Mouse (Mus musculus): ENCODE data around the gene Cdv3. TPM values are rescaled to one million over a fixed set of nuclear protein-coding genes. Genes with fewer than 3 reads are reported as not detected.
"Not testable (repeated sequence)": the region's sequence is repeated elsewhere in the genome, so short reads cannot be mapped to it uniquely, and the experiment has no call there.

Gene Cdv3
- polyA plus RNA-seq, 1 experiment: 45.6 TPM

- DNase-seq (ENCODE audit: low spot score): no peak
Measured at GRCm38 (mm10) chr9:103372271-103373010, 6.8 kb upstream of the Cdv3 start.

- no peak for DNase-seq (ENCODE audit: low spot score)
Measured at GRCm38 (mm10) chr9:103369951-103370350, 4.3 kb upstream of the Cdv3 start.

- no peak for DNase-seq (ENCODE audit: low spot score)
Measured at GRCm38 (mm10) chr9:103366356-103366755, 716 bp upstream of the Cdv3 start.

- peak; percentile 77 for DNase-seq (ENCODE audit: low spot score)
Measured at GRCm38 (mm10) chr9:103364601-103365289, 895 bp downstream of the Cdv3 start.

- DNase-seq (ENCODE audit: low spot score): no peak
Measured at GRCm38 (mm10) chr9:103363730-103364417, 1.8 kb downstream of the Cdv3 start.

DNA sequence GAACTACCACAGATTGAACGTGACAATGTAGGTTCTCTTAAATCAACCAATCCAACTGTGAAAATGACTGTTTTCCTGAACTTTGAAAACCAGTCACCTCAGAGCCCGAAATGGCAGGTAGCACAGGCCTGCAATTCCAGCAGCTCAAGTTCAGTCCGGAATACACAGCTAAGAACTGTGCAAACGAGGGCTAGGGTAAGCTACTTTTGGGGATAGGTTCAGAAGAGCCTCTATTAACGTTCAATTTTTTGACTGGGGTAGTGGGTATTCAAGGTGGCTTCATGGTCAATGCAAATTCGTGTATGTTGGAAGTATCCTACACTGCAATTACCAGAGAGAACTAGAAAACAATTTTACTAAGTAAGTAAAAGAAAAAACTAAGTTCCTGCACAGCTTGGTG, 2.6 kb downstream of the Cdv3 start:
- no peak for DNase-seq (ENCODE audit: low spot score)

- no peak for DNase-seq (ENCODE audit: low spot score)
Measured at GRCm38 (mm10) chr9:103360642-103361041, 5.0 kb downstream of the Cdv3 start.

GRCm38 (mm10) chr9:103358545-103358944, 7.1 kb downstream of the Cdv3 start:
- no peak for DNase-seq (ENCODE audit: low spot score)

GRCm38 (mm10) chr9:103357893-103358292, 7.7 kb downstream of the Cdv3 start:
- no peak for DNase-seq (ENCODE audit: low spot score)

- not testable (repeated sequence) for DNase-seq (ENCODE audit: low spot score)
Measured at GRCm38 (mm10) chr9:103353500-103354260, 12.0 kb downstream of the Cdv3 start.

- DNase-seq (ENCODE audit: low spot score): no peak
Measured at GRCm38 (mm10) chr9:103348791-103349190, 16.8 kb downstream of the Cdv3 start.

DNA sequence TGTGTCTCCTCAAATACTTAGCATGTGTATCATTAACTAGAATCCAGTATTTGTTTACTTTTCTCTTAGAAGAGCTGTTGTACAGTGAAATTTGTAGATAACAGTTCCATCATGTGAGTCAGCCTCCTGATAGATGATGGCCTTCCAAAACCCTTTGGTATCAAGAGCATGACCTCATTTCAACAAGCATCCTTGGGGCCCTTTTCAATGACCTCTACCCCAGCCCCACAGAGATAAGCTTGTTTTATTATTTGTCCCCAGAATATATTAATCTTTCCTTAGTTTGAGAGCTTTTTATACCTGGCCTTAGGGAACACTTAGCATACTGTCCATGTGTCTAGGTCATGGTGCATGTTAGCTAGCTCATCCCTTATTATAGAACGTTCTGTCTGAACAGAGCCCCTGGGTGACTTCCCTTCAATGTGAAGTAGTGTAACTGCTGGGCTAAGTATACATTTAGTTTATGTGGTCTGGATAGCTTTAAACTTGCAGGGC, 17.6 kb downstream of the Cdv3 start:
- DNase-seq (ENCODE audit: low spot score): no peak

DNA sequence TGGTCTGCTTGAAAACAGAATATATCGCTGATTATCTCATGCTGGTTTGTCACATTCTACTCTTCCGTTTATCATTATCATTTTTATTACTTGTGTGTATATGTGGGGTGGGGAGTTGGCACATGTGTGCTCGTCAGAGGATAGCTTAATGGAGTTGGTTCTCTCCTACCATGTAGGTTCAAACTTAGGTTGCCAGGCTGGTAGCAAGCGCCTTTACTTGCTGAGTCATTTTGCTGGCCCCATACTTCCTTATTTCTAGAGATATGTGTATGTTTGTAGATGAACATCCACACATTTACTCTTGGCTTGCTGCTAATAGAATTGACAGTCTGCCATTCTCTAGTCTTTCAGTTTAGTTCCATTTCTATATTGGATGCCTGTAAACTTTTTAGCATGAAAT, 18.6 kb downstream of the Cdv3 start:
- DNase-seq (ENCODE audit: low spot score): no peak

DNA sequence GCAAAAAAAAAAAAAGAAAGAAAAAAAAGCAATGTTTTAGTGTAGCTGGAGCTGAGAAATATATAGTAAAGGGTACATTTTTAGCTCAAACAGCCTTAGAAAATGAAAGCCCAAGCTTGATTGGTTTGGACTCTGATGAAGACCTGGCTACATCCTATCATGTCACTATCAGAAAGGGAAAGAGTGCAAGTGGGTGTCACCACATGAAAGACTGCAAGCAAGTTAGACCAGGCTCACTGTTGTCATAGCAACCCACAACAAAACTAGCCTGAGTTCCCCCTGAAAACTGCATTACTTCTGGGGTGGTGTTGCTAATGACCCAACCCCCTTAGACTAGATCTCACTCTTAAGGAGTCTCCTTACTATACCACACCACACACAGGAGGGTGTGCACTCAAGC, 28.7 kb downstream of the Cdv3 start:
- DNase-seq (ENCODE audit: low spot score): no peak

- DNase-seq (ENCODE audit: low spot score): no peak
Measured at GRCm38 (mm10) chr9:103332663-103333062, 33.0 kb downstream of the Cdv3 start.

GRCm38 (mm10) chr9:103326449-103326848, 39.2 kb downstream of the Cdv3 start:
- no peak for DNase-seq (ENCODE audit: low spot score)

GRCm38 (mm10) chr9:103324678-103325077, 41.0 kb downstream of the Cdv3 start:
- no peak for DNase-seq (ENCODE audit: low spot score)

- DNase-seq (ENCODE audit: low spot score): no peak
Measured at GRCm38 (mm10) chr9:103309832-103310231, 55.8 kb downstream of the Cdv3 start.

DNA sequence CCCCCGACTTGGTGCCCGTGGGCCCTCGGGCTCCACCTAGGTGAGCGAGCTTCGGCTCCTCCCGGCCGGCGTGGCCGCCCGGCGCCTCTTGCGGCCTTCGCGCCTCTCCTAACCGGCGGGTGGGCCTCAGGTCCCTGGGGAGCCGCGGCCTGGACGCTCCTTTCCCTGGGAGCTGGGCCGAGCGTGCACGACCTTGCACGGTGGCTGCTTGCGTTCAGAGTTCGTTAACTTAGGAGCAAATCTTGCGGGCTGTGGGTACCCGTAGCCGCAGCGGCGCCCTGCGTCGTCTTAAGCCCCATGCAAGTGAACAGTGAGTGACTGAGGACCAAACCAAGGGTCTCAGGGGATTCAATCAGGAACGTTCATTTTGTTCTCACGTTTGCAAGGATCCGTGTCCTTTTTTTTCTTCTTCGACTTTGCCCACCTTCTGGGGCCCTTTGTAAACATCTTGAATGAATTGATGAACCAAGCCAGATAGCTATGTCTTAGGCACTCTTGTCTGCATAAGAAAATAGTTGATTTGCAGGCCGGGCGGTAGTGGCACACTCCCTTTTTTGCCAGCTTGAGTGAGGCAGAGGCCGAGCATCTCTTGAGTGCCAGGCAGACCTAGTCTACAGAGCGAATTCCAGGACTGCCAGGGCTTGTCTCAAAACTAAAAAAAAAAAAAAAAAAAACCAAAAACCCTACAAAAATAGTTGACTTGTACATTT, 60.2 kb downstream of the Cdv3 start:
- DNase-seq (ENCODE audit: low spot score): no peak

- DNase-seq (ENCODE audit: low spot score): peak; percentile 79
Measured at GRCm38 (mm10) chr9:103304927-103305326, 60.7 kb downstream of the Cdv3 start, which contains the start of the genes 1300017J02Rik and Topbp1. TSS of gene 1300017J02Rik (minus strand) at chr9:103305082. TSS of gene Topbp1 (plus strand) at chr9:103305215.

Measured in urinary bladder, adult 2 months (tissue).